Mouse (Mus musculus): ENCODE results near the gene Zfp422. TPM values are rescaled to one million over a fixed set of nuclear protein-coding genes. Genes with fewer than 3 reads are reported as not detected.

Zfp422 gene
- 86.3 and 86.4 TPM in 2 replicates for polyA plus RNA-seq (2012; rRNA removed)

DNA sequence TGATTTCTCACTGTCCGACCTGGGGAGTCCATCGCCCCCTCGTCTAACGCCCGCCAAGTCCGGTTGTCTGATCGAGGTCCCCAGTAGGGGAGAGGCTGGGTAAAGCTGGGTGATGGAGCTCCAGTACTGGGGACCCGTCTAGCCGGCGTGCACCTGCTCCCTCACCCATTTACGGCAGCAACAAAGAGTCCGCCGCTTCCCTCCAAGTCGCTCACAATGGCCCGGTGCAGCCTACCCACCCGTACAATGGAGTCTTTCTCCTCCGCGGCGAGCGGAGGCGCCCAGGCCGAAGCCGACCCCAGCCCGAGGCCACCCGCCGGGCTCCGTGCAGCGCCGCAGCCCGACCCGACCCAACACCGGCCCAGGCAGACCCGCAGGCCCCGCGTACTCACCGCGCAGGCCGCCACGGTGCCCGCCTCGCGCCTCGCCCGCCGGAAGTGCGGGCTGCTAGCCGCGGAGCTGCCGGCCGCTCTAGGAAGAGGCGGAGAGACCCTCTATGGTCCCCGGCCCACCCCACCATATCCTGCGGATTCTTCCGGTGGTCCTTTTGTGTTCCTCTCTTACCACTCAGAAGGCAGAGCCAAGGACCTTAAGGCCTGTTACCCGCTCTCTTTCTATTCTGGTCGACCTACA, at the start of gene Zfp422:
Gene Zfp422, minus strand, starts transcription at position 461 of the 633 bp plus-strand sequence.

DNA sequence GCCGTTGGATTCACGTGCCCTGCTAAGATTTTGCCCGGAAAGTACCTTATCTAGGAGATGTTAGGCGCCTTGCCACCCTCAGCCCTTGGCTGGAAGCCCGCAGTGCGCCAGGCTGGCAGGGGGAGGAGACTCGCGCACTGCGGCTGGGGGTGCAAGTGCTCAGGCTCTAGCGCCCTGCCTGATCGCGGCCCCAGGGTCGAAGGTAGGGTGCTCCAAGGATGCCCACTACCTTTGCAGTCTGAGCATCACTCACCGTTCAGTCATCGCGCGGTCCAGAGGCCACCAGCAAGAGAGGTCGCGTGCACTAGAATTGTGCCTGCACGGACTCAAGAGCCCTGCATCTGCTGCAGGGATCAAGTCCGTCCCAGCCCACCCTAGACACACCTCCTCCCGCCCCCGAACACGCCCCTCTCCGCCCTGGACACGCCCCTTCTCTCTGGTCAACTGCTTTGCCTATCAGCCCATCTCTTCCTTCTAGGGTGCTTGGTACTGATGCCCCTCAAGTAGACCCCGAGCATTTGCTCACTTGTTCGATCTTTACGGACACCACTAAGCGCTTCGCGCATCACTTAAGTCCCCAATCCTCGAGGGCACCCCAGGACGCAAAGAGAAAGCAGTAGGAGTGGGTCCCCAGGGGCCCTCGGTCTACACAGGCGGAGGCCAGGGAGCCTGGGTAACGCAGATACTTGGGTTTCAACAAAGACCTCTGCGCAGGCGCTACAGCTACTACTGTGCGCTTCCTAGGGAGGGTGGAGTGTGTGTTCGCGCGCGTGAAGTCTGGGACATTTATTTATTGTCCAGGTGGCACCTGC, 44.9 kb upstream of the Zfp422 start, which contains the start of gene Rassf4:
Gene Rassf4, minus strand, starts transcription at position 482 of the 812 bp plus-strand sequence.

DNA sequence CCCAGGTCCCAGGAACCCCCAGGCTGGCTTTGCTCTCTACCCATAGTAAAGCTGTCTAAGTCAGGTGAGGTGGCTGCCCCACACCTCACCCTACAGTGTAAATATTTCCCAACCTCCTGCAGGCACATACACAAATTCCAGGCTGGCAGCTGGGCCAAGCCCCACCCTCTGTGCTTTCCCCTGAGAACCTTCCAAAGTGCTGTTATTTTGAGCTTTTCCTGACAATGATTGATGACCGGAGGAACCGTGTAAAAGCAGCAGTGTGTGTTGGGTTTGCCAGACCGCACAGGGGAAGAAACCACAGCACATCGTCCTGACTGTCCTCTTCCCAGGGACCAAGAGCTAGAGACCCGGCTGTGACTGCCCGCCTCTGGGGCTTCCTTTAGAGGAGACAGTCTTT, 21.6 kb upstream of the Zfp422 start, which contains the start of gene Depp1:
Gene Depp1, plus strand, starts transcription at position 204 of the 400 bp plus-strand sequence.

DNA sequence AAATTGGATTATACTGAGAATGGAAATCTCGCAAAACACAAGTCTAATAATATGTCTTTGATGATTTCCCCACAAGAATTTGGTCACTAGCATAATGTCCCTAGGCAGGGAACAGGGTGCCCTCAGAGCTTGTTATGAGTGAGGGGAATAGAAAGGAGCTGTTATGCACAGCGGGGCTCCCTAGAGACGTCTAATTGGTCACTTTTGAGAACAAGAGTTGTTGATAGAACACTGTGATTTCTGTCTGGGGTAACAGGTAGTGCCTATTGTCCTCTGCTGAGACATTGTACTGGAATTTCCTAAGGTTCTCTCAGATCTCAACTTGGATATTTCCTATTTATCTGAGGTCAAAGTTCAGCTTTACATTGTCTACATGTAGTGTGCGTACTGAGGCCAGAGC, 44.7 kb downstream of the Zfp422 start, which contains the start of gene Olfr215:
Gene Olfr215, minus strand, starts transcription at position 101 of the 400 bp plus-strand sequence.

Other genes starting within 250 kb of the Zfp422 start
- gene Alox5, start 167.8 kb downstream of the Zfp422 start, polyA plus RNA-seq (2012; rRNA removed), result 0.30 and 0.45 TPM in 2 replicates
- not detected in 2 replicates for gene Olfr211, start 139.9 kb downstream of the Zfp422 start, polyA plus RNA-seq (2012; rRNA removed)
- gene Olfr212, start 122.5 kb downstream of the Zfp422 start, polyA plus RNA-seq (2012; rRNA removed), result 0.04 and 0.08 TPM in 2 replicates
- not detected in 2 replicates for gene Olfr213, start 90.5 kb downstream of the Zfp422 start, polyA plus RNA-seq (2012; rRNA removed)
- gene Gm5580, start 77.9 kb downstream of the Zfp422 start, polyA plus RNA-seq (2012; rRNA removed), result 0.12 TPM in 1 of 2 replicates, not detected in the other
- not detected in 2 replicates for gene Olfr214, start 74.8 kb downstream of the Zfp422 start, polyA plus RNA-seq (2012; rRNA removed)
- 0.01 TPM in 1 of 2 replicates, not detected in the other for gene Olfr215, start 44.8 kb downstream of the Zfp422 start, polyA plus RNA-seq (2012; rRNA removed)
- 5.3 and 6.2 TPM in 2 replicates for gene Depp1, start 21.6 kb upstream of the Zfp422 start, polyA plus RNA-seq (2012; rRNA removed)
- 4.9 and 6.9 TPM in 2 replicates for gene Rassf4, start 45.0 kb upstream of the Zfp422 start, polyA plus RNA-seq (2012; rRNA removed)
- gene Tmem72, start 87.9 kb upstream of the Zfp422 start, polyA plus RNA-seq (2012; rRNA removed), result 0.16 and 0.64 TPM in 2 replicates